Mouse (Mus musculus): ENCODE measurements around the gene F2rl3.

The F2rl3 gene

DNA sequence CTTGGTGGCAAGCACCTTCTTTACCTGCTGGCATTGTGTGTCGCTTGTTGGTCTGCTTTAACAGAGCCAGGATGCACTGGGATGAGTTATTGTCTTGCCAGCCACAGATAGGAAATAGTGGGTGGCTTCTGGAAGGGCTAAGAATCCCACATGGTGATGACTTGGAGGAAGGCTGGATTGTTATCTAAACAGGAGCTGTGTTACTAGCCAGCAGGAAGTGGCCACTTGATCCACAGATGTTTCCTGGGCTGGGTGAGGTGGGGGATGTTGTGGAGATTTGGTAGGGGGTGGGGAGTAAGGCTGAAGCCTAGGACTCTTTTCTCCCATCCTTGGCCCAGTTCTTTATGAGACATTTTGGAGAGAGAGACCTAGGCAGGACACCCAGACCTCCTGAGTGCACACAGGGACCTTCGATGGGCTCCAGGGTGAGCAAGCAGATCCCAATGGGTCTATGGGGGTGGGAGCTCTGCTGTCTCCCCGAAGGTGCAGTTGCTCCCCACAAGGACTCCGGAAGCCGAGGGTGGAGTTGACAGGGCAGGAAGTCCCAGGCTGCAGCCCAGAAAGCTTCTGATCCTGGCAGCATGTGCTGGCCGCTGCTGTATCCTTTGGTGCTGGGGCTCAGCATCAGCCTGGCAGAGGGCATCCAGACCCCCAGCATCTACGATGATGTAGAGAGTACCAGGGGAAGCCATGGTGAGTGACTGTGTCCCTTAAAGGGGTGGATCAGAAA lies at the start of gene F2rl3:
F2rl3 (plus strand) TSS at position 559 of the 730 bp plus-strand sequence.
- peak; percentile 29 to 71 for DNase-seq

- no peak for DNase-seq
Observed at GRCm38 (mm10) chr8:72712569-72712968, 49.1 kb upstream of the F2rl3 start.

DNA sequence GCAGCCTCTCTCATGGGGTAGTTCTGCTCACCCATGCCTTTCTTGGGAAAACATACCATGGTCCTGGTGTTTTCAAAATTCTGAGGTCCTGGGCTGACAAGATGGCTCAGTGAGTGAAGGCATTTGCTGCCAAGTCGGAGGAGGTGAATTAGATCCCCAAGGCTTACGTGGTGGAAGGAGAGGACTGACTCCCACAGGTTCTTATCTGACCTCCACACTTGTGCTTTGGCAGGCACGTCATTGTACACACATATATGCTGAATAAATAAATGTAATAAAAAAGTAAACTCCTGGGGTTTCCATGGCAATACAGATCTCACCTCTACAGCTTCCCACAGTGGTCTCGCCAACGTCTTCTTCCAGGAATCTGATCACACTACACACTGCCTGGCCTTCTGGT lies 45.1 kb upstream of the F2rl3 start:
- no peak for DNase-seq

DNA sequence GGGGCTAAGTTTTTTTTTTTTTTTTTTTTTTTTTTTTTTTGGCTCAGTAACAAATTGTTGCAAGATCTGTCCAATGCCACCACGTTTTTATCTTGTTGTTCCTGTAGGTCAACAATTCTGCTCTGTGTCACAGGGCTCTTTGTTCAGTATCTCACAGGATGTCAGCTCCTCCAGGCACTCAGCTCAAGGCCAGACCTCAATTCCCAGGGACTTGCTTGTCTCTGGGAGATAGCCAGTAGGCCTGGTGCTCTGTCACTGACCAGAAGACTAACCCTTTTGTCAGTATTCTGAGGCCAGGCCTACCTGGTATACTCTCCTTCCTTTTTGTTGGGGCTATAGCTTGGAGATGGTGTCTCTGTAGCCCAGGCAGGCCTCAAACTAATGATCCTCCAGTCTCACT lies 41.1 kb upstream of the F2rl3 start:
- DNase-seq, result no peak

GRCm38 (mm10) chr8:72722769-72723650 lies 38.7 kb upstream of the F2rl3 start, which contains the start of gene Sin3b:
Sin3b (plus strand) TSS chr8:72723285.
- DNase-seq, result peak; percentile 96 to 97

DNA sequence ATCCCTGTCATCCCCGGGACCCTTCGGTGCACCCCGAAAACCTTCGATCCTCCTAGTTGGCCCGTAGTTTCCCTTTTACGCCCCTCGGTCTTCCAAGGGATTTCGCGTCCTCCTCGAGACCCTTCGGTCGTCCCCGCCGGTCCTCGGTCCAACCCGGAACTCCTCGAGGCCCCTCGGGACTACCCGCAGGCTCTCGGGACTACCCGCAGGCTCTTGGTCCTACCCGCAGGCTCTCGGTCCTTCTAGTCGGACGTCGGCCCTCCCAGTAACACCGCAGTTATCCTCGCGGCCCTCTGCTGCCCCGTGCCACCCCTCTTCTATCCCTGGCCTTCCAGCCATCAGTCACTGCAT lies 38.1 kb upstream of the F2rl3 start:
- peak; percentile 21 to 50 for DNase-seq

- no peak for DNase-seq
Observed at GRCm38 (mm10) chr8:72728636-72729035, 33.0 kb upstream of the F2rl3 start.

- no peak for DNase-seq
Observed at GRCm38 (mm10) chr8:72735001-72735400, 26.7 kb upstream of the F2rl3 start.

DNA sequence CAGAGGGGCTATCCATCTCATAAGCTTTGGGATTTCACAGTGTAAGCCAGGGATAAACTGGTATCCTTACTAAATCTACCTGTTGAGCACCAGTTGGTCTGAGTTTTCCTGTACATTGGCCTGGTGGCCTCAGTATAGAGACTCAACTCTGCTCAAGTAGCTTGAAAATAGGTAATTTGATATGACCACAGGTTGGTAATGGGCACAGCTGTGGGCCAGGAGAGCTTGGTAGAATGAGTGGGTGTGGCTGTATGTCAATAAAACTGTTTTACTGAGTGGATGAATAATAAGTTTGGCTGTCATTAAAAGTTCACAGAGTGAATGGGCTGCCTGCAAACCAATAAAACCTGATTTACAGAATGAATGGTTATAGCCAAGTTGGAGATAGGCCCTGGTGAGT lies 24.8 kb upstream of the F2rl3 start:
- DNase-seq, result no peak

- DNase-seq, result peak; percentile 63 to 66
Observed at GRCm38 (mm10) chr8:72746061-72746460, 15.6 kb upstream of the F2rl3 start.

GRCm38 (mm10) chr8:72749846-72750245 lies 11.8 kb upstream of the F2rl3 start:
- peak in 1 of 2 experiments; percentile 28 for DNase-seq

DNA sequence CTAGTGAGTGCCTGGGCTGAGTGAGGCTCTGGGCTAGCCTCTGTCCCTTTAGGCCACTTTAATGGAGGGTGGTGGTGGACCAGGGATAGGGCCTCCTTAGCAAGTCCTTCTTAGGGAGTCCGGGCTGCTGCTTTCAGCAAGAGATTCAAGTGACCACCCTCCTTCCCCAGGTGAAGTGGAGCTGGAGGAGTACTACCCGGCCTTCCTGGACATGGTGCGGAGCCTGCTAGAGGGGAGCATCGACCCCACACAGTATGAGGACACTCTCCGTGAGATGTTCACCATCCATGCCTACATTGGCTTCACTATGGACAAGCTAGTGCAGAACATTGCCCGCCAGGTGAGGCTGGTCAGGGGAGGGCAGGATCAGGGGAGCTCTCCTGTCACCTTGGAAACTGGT lies 11.4 kb upstream of the F2rl3 start:
- no peak for DNase-seq

- DNase-seq, result peak in 1 of 2 experiments; percentile 26
Observed at GRCm38 (mm10) chr8:72751126-72751525, 10.6 kb upstream of the F2rl3 start.

GRCm38 (mm10) chr8:72752289-72752688 lies 9.4 kb upstream of the F2rl3 start:
- DNase-seq, result peak in 1 of 2 experiments; percentile 27

- peak in 1 of 2 experiments; percentile 23 for DNase-seq
Observed at GRCm38 (mm10) chr8:72753165-72753564, 8.5 kb upstream of the F2rl3 start.

- peak in 1 of 2 experiments; percentile 14 for DNase-seq
Observed at GRCm38 (mm10) chr8:72753781-72754180, 7.9 kb upstream of the F2rl3 start.

DNA sequence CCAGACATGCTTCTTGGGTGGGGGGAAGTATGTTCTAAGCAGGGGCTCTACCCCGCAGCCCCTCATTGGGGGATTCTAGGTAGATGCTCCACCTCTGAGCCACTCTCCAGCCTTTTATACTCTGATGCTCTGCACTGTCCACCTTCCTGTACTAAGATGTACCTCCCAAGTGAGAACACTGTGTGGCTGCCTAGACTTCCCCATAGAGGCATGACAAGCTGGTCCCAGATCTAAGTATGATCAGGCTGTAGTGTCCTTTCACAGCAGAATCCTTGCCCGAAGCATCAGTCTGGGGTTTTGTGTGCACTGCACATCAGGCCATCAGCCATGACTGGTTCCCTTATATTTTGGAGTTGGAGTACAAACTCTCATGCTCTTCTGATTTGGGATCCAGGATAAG lies 5.6 kb upstream of the F2rl3 start:
- peak; percentile 1 to 4 for DNase-seq

GRCm38 (mm10) chr8:72756771-72757390 lies 4.8 kb upstream of the F2rl3 start:
- DNase-seq, result peak in 1 of 2 experiments; percentile 43

DNA sequence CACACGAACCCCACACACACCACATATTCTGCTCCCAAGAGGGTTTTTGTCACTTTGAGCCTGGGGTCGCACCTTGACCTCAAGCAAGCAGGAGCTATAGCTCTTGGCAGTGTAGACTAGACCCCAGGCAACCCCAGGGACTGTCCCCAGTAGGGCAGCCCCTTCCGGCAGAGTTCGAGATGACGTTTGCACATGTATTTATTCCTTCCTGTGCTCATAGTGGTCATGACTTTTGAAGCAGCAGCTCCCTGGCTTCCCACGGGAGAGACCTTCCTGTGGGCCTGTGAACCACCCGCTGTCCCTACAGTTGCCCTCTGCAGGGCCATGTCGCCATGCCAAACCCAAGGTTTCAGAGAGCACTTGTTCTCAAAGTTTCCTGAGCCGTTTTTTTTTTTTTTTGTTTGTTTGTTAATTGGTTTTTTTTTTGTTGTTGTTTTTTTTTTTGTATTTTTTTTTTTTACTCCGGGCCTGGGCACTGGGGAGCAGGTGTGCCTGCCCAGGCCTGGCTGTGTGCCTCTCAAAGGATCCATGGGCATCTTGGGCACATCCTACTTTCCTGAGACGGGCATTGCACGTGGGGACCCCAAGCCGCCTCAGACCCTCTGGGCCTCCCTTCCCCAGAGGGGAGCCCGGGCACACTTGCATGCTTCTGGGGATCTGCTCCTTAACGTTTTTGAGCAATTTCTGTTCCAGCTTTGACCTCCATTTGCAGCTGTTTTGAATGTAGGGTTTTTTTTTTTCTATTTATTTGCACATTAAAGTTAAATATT lies 4.1 kb upstream of the F2rl3 start:
- peak in 1 of 2 experiments; percentile 28 for DNase-seq

- peak in 1 of 2 experiments; percentile 3 for DNase-seq
Observed at GRCm38 (mm10) chr8:72758310-72758709, 3.4 kb upstream of the F2rl3 start.

DNA sequence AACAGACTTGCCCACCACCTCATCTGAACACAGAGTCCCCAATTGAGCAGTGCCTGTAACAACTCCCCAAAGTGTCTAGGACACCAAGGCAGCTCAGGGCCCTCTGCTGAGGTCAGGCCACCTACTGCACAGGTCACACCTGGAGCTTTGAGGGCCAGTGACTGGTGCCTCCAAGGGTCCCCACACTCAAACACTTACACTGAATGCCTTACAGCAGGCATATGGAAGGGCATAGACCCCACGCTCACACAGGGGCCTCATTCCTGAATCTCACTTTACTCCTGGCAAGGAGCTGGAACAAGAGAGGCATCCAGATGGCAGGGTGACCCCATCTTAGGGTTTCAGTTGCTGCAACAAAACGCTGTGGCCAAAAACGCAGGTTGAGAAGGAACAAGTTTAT lies 1.5 kb upstream of the F2rl3 start:
- DNase-seq, result no peak

DNA sequence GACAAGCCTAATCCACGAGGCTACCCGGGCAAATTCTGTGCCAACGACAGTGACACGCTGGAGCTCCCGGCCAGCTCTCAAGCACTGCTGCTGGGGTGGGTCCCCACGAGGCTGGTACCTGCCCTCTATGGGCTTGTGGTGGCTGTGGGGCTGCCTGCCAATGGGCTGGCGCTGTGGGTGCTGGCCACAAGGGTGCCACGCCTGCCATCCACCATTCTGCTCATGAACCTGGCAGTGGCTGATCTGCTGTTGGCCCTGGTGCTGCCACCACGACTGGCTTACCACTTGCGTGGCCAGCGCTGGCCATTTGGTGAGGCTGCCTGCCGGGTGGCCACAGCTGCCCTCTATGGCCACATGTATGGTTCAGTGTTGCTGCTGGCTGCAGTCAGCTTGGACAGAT lies 626 bp downstream of the F2rl3 start:
- no peak for DNase-seq

DNA sequence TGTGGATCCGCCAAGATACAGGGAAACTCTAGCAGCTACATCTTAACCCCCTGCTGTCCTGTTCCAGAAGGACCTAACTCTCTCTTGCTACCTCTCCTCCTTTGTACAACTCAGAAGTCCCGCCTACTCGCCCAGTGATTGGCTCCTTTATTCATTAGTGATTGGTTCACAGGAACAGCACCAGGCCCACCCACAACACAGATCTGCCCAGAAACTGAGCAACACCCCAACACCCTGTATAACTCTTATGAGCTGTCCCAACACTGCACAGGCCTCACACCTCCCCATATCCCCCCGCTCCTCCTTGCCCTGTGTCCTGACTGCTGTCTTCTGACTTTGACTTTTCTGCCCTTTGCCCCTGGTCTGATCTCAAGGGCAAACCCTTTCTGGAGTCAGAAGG lies 4.0 kb downstream of the F2rl3 start:
- no peak for DNase-seq

All from kidney, postnatal 25 days (tissue).